In the genomic region with DNA sequence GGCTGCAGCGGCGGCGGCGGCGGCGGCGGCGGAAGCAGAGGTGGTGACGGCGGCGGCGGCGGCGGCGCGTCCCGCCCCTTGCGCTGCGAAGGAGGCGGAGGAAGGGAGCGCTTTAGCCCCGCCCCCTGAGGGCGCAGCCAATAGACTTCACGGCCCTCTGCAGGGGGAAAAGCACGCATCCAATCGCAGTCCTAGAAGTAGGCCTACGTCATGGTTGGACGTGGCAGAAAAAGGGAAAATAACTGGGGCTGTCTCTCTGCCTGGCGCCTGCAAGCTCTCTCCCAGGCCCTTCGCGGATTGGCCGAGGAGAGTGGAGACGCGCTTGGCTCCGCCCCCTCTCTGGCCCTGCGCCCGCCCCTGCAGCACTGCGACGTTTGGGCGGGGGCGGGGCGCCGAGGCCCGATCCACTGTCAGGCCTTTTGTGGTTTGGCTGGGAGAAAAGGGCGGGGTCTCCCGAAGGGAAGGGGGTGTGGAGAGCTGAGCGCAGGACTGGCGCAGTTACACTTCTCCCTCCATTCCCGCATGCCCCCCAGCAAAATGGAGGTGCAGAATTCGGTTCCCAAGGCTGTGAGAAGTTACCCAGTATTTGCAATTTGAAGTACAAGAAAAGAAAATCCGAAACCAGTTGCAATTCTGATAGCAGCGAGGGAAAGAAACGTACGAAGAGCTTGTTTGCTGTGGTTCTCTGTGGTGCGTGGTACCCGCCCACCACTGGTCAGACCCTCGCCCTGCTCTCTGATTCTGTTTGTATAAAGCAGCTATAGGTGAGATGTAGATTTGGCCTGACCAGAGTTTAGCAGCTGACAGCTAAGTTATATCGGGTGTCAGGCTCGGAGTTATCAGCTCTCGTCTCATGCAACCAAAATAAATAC, we compare ENCODE assay signal across 8 mouse cellular contexts. TPM values are rescaled to one million over a fixed set of nuclear protein-coding genes. Genes with fewer than 3 reads are reported as not detected.
A peak's percentile ranks its signal among the peaks of the same experiment; 100 is the strongest.
DNase-seq lines count a peak whose midpoint lies in the region; ATAC-seq and TF ChIP-seq lines count a peak whose summit lies in the region.

A gene (minus strand): TSS at position 19 of the 872 bp plus-strand sequence.

- TF ChIP-seq CTCF in kidney, postnatal 0 days (IDR thresholded peaks at IDR 0.05; ENCODE audit: low read depth): no peak

- no peaks in the 10 kb centered on the region for H3K27me3 ChIP-seq in heart, embryonic 12.5 days (replicated peaks)
- H3K27me3 ChIP-seq in kidney, postnatal 0 days (ENCODE audit: insufficient read depth, low read length): no peaks in the 10 kb centered on the region
- no peaks in the 10 kb centered on the region for H3K27me3 ChIP-seq in liver, embryonic 11.5 days (replicated peaks; ENCODE audit: control insufficient read depth, insufficient read depth, low read length)
- H3K27me3 ChIP-seq in stomach, embryonic 14.5 days (ENCODE audit: control insufficient read depth, insufficient read depth, low read length): no peaks in the 10 kb centered on the region

- H3K4me3 ChIP-seq in heart, embryonic 12.5 days: peak within 1 kb of the TSS; percentile 100
- peak within 1 kb of the TSS; percentile 81 for H3K4me3 ChIP-seq in kidney, postnatal 0 days (replicated peaks; ENCODE audit: low read depth, low read length)
- H3K4me3 ChIP-seq in liver, embryonic 11.5 days (ENCODE audit: low read depth, low read length): peak within 1 kb of the TSS; percentile 98
- peak within 1 kb of the TSS; percentile 95 for H3K4me3 ChIP-seq in stomach, embryonic 14.5 days (ENCODE audit: low read depth, low read length)

- WGBS in heart, embryonic 12.5 days: 0% methylated on average over 49 of the region's 60 CpGs
- WGBS in kidney, postnatal 0 days: under 1% methylated on average over 57 of the region's 60 CpGs
- WGBS in liver, embryonic 11.5 days: under 1% methylated on average over 47 of the region's 60 CpGs
- 0% methylated on average over 60 of the region's 60 CpGs for WGBS in stomach, embryonic 14.5 days

- H3K4me2 ChIP-seq in heart, embryonic 12.5 days: peak within 1 kb of the TSS; percentile 87
- H3K4me2 ChIP-seq in kidney, postnatal 0 days (ENCODE audit: low read length): peak within 1 kb of the TSS; percentile 85
- H3K4me2 ChIP-seq in liver, embryonic 11.5 days: peak within 1 kb of the TSS; percentile 92
- peak within 1 kb of the TSS; percentile 83 for H3K4me2 ChIP-seq in stomach, embryonic 14.5 days (replicated peaks; ENCODE audit: low read depth, low read length)

- peak; percentile 93 for ATAC-seq in erythroid progenitor cell, adult 5-6 weeks (replicated peaks; ENCODE audit: low FRiP score, poor library complexity, severe bottlenecking)
- ATAC-seq in heart, embryonic 12.5 days (ENCODE audit: insufficient number of reproducible peaks, low FRiP score): peak; percentile 99
- peak; percentile 100 for ATAC-seq in kidney, postnatal 0 days (replicated peaks; ENCODE audit: low FRiP score, low read depth)
- peak; percentile 99 for ATAC-seq in liver, embryonic 11.5 days (replicated peaks; ENCODE audit: low FRiP score)
- ATAC-seq in stomach, embryonic 14.5 days (ENCODE audit: insufficient number of reproducible peaks, insufficient read depth, low FRiP score, low read depth): peak; percentile 100

- H3K9ac ChIP-seq in heart, embryonic 12.5 days: peak within 1 kb of the TSS; percentile 98
- H3K9ac ChIP-seq in kidney, postnatal 0 days (ENCODE audit: low read depth, low read length): peak within 1 kb of the TSS; percentile 98
- peak within 1 kb of the TSS; percentile 90 for H3K9ac ChIP-seq in liver, embryonic 11.5 days (ENCODE audit: low read depth, low read length)
- peak within 1 kb of the TSS; percentile 96 for H3K9ac ChIP-seq in stomach, embryonic 14.5 days (replicated peaks; ENCODE audit: low read depth, low read length)

- peaks cover 10% of the 10 kb centered on the region; the same call in 1 of the 2 replicates for H3K4me1 ChIP-seq in heart, embryonic 12.5 days (replicated peaks)
- no peaks in the 10 kb centered on the region; the same call in 1 of the 2 replicates for H3K4me1 ChIP-seq in kidney, postnatal 0 days (replicated peaks; ENCODE audit: insufficient read depth, low read length)
- H3K4me1 ChIP-seq in liver, embryonic 11.5 days (replicated peaks; ENCODE audit: control insufficient read depth, insufficient read depth, low read length): peaks cover 2% of the 10 kb centered on the region
- peaks cover 6% of the 10 kb centered on the region; the same call in 1 of the 2 replicates for H3K4me1 ChIP-seq in stomach, embryonic 14.5 days (ENCODE audit: control insufficient read depth, insufficient read depth, low read length)

- peak; percentile 100 for DNase-seq in CD4-positive helper T cell, adult 2 months (ENCODE audit: low read depth, low spot score)
- peak; percentile 100 for DNase-seq in brain, embryonic 18.5 days (ENCODE audit: low read depth, low spot score)
- peak; percentile 100 for DNase-seq in kidney, postnatal 0 days (ENCODE audit: low spot score)
- peak; percentile 96 for DNase-seq in liver, embryonic 11.5 days (ENCODE audit: low spot score)
- DNase-seq in naive thymus-derived CD4-positive, alpha-beta T cell, adult 2 months (ENCODE audit: low read depth): peak; percentile 99

- H3K36me3 ChIP-seq in heart, embryonic 12.5 days: peaks cover 3% of the 10 kb centered on the region
- no peaks in the 10 kb centered on the region for H3K36me3 ChIP-seq in kidney, postnatal 0 days (ENCODE audit: insufficient read depth, low read length)
- no peaks in the 10 kb centered on the region for H3K36me3 ChIP-seq in liver, embryonic 11.5 days (ENCODE audit: control insufficient read depth, insufficient read depth, low read length)
- H3K36me3 ChIP-seq in stomach, embryonic 14.5 days (ENCODE audit: control insufficient read depth, insufficient read depth, low read length): no peaks in the 10 kb centered on the region

- no peaks in the 10 kb centered on the region for H3K9me3 ChIP-seq in heart, embryonic 12.5 days (replicated peaks)
- H3K9me3 ChIP-seq in kidney, postnatal 0 days (replicated peaks; ENCODE audit: low read length): no peaks in the 10 kb centered on the region
- H3K9me3 ChIP-seq in liver, embryonic 11.5 days (ENCODE audit: control insufficient read depth, low read length): no peaks in the 10 kb centered on the region
- H3K9me3 ChIP-seq in stomach, embryonic 14.5 days (ENCODE audit: control insufficient read depth, low read depth, low read length): no peaks in the 10 kb centered on the region

- peak within 1 kb of the TSS; percentile 100 for H3K27ac ChIP-seq in heart, embryonic 12.5 days (ENCODE audit: poor library complexity, severe bottlenecking)
- peak within 1 kb of the TSS; percentile 98 for H3K27ac ChIP-seq in kidney, postnatal 0 days
- H3K27ac ChIP-seq in liver, embryonic 11.5 days (ENCODE audit: low read depth, low read length): peak within 1 kb of the TSS; percentile 96
- H3K27ac ChIP-seq in stomach, embryonic 14.5 days (ENCODE audit: low read length): peak within 1 kb of the TSS; percentile 97

RNA-seq across cellular contexts. Expression of the gene that starts here (rescaled TPM):
- 28.8 and 29.3 TPM in 2 replicates for total RNA-seq in erythroid progenitor cell, adult 5-6 weeks (2015; ENCODE audit: low replicate concordance)
- 21.2 and 28.1 TPM in 2 replicates for total RNA-seq in erythroid progenitor cell, adult 5-6 weeks (2017; ENCODE audit: low replicate concordance)
- 84.1 and 87.5 TPM in 2 replicates for polyA plus RNA-seq in heart, embryonic 12.5 days (2016; fragmentation: Nextera tagmentation; extraction: Ambion mirVana)
- 58.8 and 63.8 TPM in 2 replicates for polyA plus RNA-seq in kidney, postnatal 0 days (2015; fragmentation: Nextera tagmentation; extraction: Ambion mirVana)
- polyA plus RNA-seq in liver, embryonic 11.5 days (2014; fragmentation: Nextera tagmentation; extraction: Ambion mirVana): 38.4 and 39.0 TPM in 2 replicates
- 78.4 and 82.1 TPM in 2 replicates for polyA plus RNA-seq in stomach, embryonic 14.5 days (2014; fragmentation: Nextera tagmentation; extraction: Ambion mirVana)

Comparison
In these comparisons a context has a peak if more than half of its experiments do, and no peak if none do; other contexts are left out.
1. Peak in every context shown above with its lines: DNase-seq, ATAC-seq, H3K4me3 ChIP-seq and H3K27ac ChIP-seq.